21 mouse cellular contexts compared by ENCODE assay signal in the genomic region with DNA sequence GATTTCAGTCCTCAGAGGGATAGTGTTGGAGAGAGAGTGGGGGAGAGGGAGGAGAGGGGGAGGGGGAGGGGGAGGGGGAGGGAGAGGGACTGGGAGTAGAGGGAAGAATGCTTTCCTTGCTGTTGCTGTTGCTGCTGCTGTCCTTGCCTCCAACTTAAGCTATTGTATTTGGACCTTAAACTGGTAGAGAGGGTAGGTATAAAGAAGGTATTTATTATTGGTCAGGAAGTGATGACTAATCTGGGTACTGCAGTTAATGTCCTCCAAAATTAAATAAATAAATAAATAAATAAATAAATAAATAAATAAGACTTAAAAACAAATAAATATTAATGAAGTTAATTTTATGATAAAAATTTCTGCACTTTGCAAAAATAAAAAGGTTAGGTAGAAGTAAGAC.
DNase-seq lines count a peak whose midpoint lies in the region; ATAC-seq and TF ChIP-seq lines count a peak whose summit lies in the region.
"Had no signal": no experiment of that assay in that cellular context is flagged by ENCODE, and none has a peak within 500 bp of the region (broad histone marks: within the 10 kb centered on the region; RNA-seq: fewer than 3 reads in every experiment).

No protein-coding gene starts in this region.

- no peak for DNase-seq in midbrain, embryonic 11.5 days (ENCODE audit: low spot score, missing footprints)
- DNase-seq in midbrain, postnatal 0 days (ENCODE audit: low spot score) = no peak
- DNase-seq: adrenal gland, adult 2 months; adrenal gland, adult 8-10 months; adrenal gland, postnatal 10 days; adrenal gland, postnatal 14 days; adrenal gland, postnatal 25 days; adrenal gland, postnatal 36 days; B cell, adult 2 months; cerebellum, adult 11 months; cerebellum, adult 11-12 months; cerebellum, adult 18-20 months had no signal

- no peaks in the 10 kb centered on the region for H3K27me3 ChIP-seq in forebrain, embryonic 12.5 days
- H3K27me3 ChIP-seq in forebrain, embryonic 15.5 days = no peaks in the 10 kb centered on the region
- H3K27me3 ChIP-seq in midbrain, embryonic 11.5 days (ENCODE audit: control insufficient read depth, insufficient read depth, low read length) = no peaks in the 10 kb centered on the region
- no peaks in the 10 kb centered on the region for H3K27me3 ChIP-seq in midbrain, embryonic 13.5 days
- H3K27me3 ChIP-seq in midbrain, embryonic 12.5 days = no peaks in the 10 kb centered on the region
- no peaks in the 10 kb centered on the region for H3K27me3 ChIP-seq in midbrain, postnatal 0 days (ENCODE audit: insufficient read depth, low read length)
- H3K27me3 ChIP-seq: CH12.LX, Patski had no signal

- no peak overlapping the region for H3K27ac ChIP-seq in forebrain, embryonic 12.5 days
- H3K27ac ChIP-seq in forebrain, embryonic 15.5 days (replicated peaks) = no peak overlapping the region
- no peak overlapping the region for H3K27ac ChIP-seq in midbrain, embryonic 11.5 days (ENCODE audit: low read depth, low read length)
- no peak overlapping the region for H3K27ac ChIP-seq in midbrain, embryonic 13.5 days
- no peak overlapping the region for H3K27ac ChIP-seq in midbrain, embryonic 12.5 days (replicated peaks)
- H3K27ac ChIP-seq in midbrain, postnatal 0 days (ENCODE audit: low read depth, low read length) = no peak overlapping the region

- no peak overlapping the region for H3K4me2 ChIP-seq in forebrain, embryonic 12.5 days
- no peak overlapping the region for H3K4me2 ChIP-seq in forebrain, embryonic 15.5 days (replicated peaks)
- H3K4me2 ChIP-seq in midbrain, embryonic 11.5 days = no peak overlapping the region
- no peak overlapping the region for H3K4me2 ChIP-seq in midbrain, embryonic 13.5 days (replicated peaks)
- no peak overlapping the region for H3K4me2 ChIP-seq in midbrain, embryonic 12.5 days (replicated peaks)
- no peak overlapping the region for H3K4me2 ChIP-seq in midbrain, postnatal 0 days (ENCODE audit: low read depth, low read length, poor library complexity, severe bottlenecking)

- TF ChIP-seq CTCF in midbrain, postnatal 0 days (IDR thresholded peaks at IDR 0.05) = no peak

- 0 out of 2 replicates have a peak, but pooled peaks have one; percentile 40 for ATAC-seq in forebrain, embryonic 12.5 days (ENCODE audit: low FRiP score)
- ATAC-seq in forebrain, embryonic 15.5 days (replicated peaks) = no peak
- 0 out of 2 replicates have a peak, but pooled peaks have one; percentile 57 for ATAC-seq in midbrain, embryonic 11.5 days (ENCODE audit: low FRiP score)
- no peak for ATAC-seq in midbrain, embryonic 13.5 days
- peak; percentile 52; the same call in 1 of the 2 replicates for ATAC-seq in midbrain, embryonic 12.5 days (ENCODE audit: low FRiP score, low read depth)
- ATAC-seq in midbrain, postnatal 0 days (ENCODE audit: low FRiP score) = no peak
- ATAC-seq: activated CD4-positive, CD25-positive, alpha-beta regulatory T cell, adult 4 months; CD4-positive, CD25-positive, alpha-beta regulatory T cell, adult 4 months; Patski had no signal

- H3K9ac ChIP-seq in forebrain, embryonic 12.5 days = no peak overlapping the region
- no peak overlapping the region for H3K9ac ChIP-seq in forebrain, embryonic 15.5 days (replicated peaks)
- no peak overlapping the region for H3K9ac ChIP-seq in midbrain, embryonic 11.5 days (ENCODE audit: low read length)
- H3K9ac ChIP-seq in midbrain, embryonic 13.5 days (replicated peaks) = no peak overlapping the region
- H3K9ac ChIP-seq in midbrain, embryonic 12.5 days (replicated peaks) = no peak overlapping the region
- H3K9ac ChIP-seq in midbrain, postnatal 0 days (replicated peaks; ENCODE audit: low read length, poor library complexity, severe bottlenecking) = no peak overlapping the region

- H3K4me3 ChIP-seq in forebrain, embryonic 12.5 days (replicated peaks) = no peak overlapping the region
- H3K4me3 ChIP-seq in forebrain, embryonic 15.5 days = no peak overlapping the region
- H3K4me3 ChIP-seq in midbrain, embryonic 11.5 days (ENCODE audit: low read depth, low read length) = no peak overlapping the region
- no peak overlapping the region for H3K4me3 ChIP-seq in midbrain, embryonic 13.5 days (replicated peaks)
- H3K4me3 ChIP-seq in midbrain, embryonic 12.5 days = no peak overlapping the region
- H3K4me3 ChIP-seq in midbrain, postnatal 0 days (ENCODE audit: low read depth, low read length) = no peak overlapping the region

- H3K4me1 ChIP-seq in forebrain, embryonic 12.5 days = no peaks in the 10 kb centered on the region
- no peaks in the 10 kb centered on the region for H3K4me1 ChIP-seq in forebrain, embryonic 15.5 days
- H3K4me1 ChIP-seq in midbrain, embryonic 11.5 days (ENCODE audit: control insufficient read depth, insufficient read depth, low read length) = no peaks in the 10 kb centered on the region
- H3K4me1 ChIP-seq in midbrain, embryonic 13.5 days (replicated peaks) = no peaks in the 10 kb centered on the region
- no peaks in the 10 kb centered on the region for H3K4me1 ChIP-seq in midbrain, embryonic 12.5 days
- no peaks in the 10 kb centered on the region for H3K4me1 ChIP-seq in midbrain, postnatal 0 days (ENCODE audit: insufficient read depth, low read length)

- H3K9me3 ChIP-seq in forebrain, embryonic 12.5 days = no peaks in the 10 kb centered on the region
- no peaks in the 10 kb centered on the region for H3K9me3 ChIP-seq in forebrain, embryonic 15.5 days
- H3K9me3 ChIP-seq in midbrain, embryonic 11.5 days (ENCODE audit: control insufficient read depth, low read length) = no peaks in the 10 kb centered on the region
- H3K9me3 ChIP-seq in midbrain, embryonic 13.5 days = no peaks in the 10 kb centered on the region
- H3K9me3 ChIP-seq in midbrain, embryonic 12.5 days = no peaks in the 10 kb centered on the region
- no peaks in the 10 kb centered on the region for H3K9me3 ChIP-seq in midbrain, postnatal 0 days (ENCODE audit: low read length)
- H3K9me3 ChIP-seq: G1E had no signal

- H3K36me3 ChIP-seq in forebrain, embryonic 12.5 days (replicated peaks) = no peaks in the 10 kb centered on the region
- H3K36me3 ChIP-seq in forebrain, embryonic 15.5 days = no peaks in the 10 kb centered on the region
- no peaks in the 10 kb centered on the region for H3K36me3 ChIP-seq in midbrain, embryonic 11.5 days (ENCODE audit: control insufficient read depth, insufficient read depth, low read length)
- H3K36me3 ChIP-seq in midbrain, embryonic 13.5 days = no peaks in the 10 kb centered on the region
- no peaks in the 10 kb centered on the region for H3K36me3 ChIP-seq in midbrain, embryonic 12.5 days
- H3K36me3 ChIP-seq in midbrain, postnatal 0 days (ENCODE audit: insufficient read depth, low read length) = no peaks in the 10 kb centered on the region
- H3K36me3 ChIP-seq: G1E had no signal

Comparison
In these comparisons a context has a peak if more than half of its experiments do, and no peak if none do; other contexts are left out.
1. ATAC-seq: peak in forebrain, embryonic 12.5 days (single experiment), midbrain, embryonic 11.5 days (single experiment) and midbrain, embryonic 12.5 days (single experiment); none in forebrain, embryonic 15.5 days (single experiment), midbrain, embryonic 13.5 days (single experiment) and midbrain, postnatal 0 days (single experiment).